Mouse (Mus musculus) kidney, adult 2 months (tissue): ENCODE results near the gene Arhgap28. TPM values are rescaled to one million over a fixed set of nuclear protein-coding genes. Genes with fewer than 3 reads are reported as not detected.

Experiments used
- DNase-seq: peaks from one replicate; pipeline ENCODE4 v3.0.0; 2021
- H3K27ac ChIP-seq: fragments of 200-500 bp; 2 replicates; pipeline ENCODE4 v1.5.1; 2012; ENCODE audit warnings: low read depth, low read length, control low read depth, inconsistent platforms; ENCODE audit not compliant: insufficient read depth
- H3K27me3 ChIP-seq: fragments of 200-500 bp; replicated peaks from 2 replicates; pipeline ENCODE4 v1.6.1; 2012; ENCODE audit warnings: mild to moderate bottlenecking, moderate library complexity, low read length, inconsistent platforms; ENCODE audit not compliant: control insufficient read depth, insufficient read depth
- H3K36me3 ChIP-seq: fragments of 200-500 bp; 2 replicates; pipeline ENCODE4 v1.6.1; 2012; ENCODE audit warnings: mild to moderate bottlenecking, moderate library complexity, low read length, inconsistent platforms; ENCODE audit not compliant: control insufficient read depth, insufficient read depth
- H3K4me1 ChIP-seq: fragments of 200-500 bp; 2 replicates; pipeline ENCODE4 v1.6.1; 2011; ENCODE audit warnings: low read length; ENCODE audit not compliant: control insufficient read depth, insufficient read depth
- H3K4me3 ChIP-seq: fragments of 200-500 bp; 2 replicates; pipeline ENCODE4 v1.5.1; 2011; ENCODE audit warnings: mild to moderate bottlenecking, low read depth, low read length, control low read depth; ENCODE audit not compliant: insufficient read depth
- CTCF ChIP-seq: fragments of 200-500 bp; conservative IDR thresholded peaks from 2 replicates; pipeline ENCODE4 v1.5.1; 2011; ENCODE audit warnings: low read depth, mild to moderate bottlenecking, control low read depth, low read length, moderate library complexity, mixed read lengths; ENCODE audit not compliant: insufficient read depth, insufficient read length
- POLR2A ChIP-seq: fragments of 200-500 bp; IDR thresholded peaks from one replicate; pipeline ENCODE4 v1.6.1; 2011; ENCODE audit warnings: low read depth, low read length, control low read depth
- whole genome bisulfite sequencing: fragments of 180-500 bp; shearing (Covaris S2); methylation state at CpG from one replicate; pipeline ENCODE4 v1.1.7; 2018; 5-methylcytosine and 5-hydroxymethylcytosine counted together
- polyA plus RNA-seq: library from polyadenylated mRNA; depleted of rRNA; stranded (reverse); fragments of >200 nt; gene quantifications from 2 replicates; pipeline ENCODE4 v1.2.3, GENCODE M21; 2012

The Arhgap28 gene
- polyA plus RNA-seq, 1 experiment = 3.7 TPM

- WGBS = 97% methylated on average over 3 of the region's 3 CpGs
Observed at GRCm38 (mm10) chr17:67937050-67937449, 66.9 kb downstream of the Arhgap28 start.

DNA sequence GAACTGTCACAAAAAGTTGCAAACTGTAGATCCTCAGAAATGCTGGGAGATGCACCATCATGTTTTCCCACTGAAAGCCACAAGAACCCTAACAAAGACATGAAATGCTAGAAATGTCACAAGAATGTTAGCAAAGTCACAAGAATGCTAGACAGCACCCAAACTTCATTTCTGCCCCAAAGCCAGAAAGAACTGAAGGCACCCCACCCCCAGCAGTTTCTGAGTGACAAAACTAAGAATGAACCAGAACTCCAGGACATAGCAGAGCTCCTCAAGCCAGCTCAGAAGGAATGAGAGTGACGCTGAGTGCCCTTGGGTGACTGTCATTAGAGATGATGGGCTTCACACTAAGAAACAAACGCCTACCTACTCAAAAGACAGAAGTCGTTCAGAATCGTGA lies 68.4 kb downstream of the Arhgap28 start:
- WGBS = 80% methylated on average over 4 of the region's 4 CpGs
- no peaks in the 10 kb centered on the region for H3K4me1 ChIP-seq
- no peak overlapping the region for H3K4me3 ChIP-seq
- TF ChIP-seq CTCF = no peak
- no peak for TF ChIP-seq POLR2A
- H3K27ac ChIP-seq = no peak overlapping the region
- no peaks in the 10 kb centered on the region for H3K27me3 ChIP-seq
- no peaks in the 10 kb centered on the region for H3K36me3 ChIP-seq
- no peak for DNase-seq

More at GRCm38 (mm10) chr17:67937050-67937449, 66.9 kb downstream of the Arhgap28 start:
- Histone ChIP-seq H3K27me3 (no peaks in the 10 kb centered on the region), H3K4me1 (no peaks in the 10 kb centered on the region), H3K4me3 (no peak overlapping the region), H3K27ac (no peak overlapping the region), H3K36me3 (no peaks in the 10 kb centered on the region)
- no peak for TF ChIP-seq CTCF
- DNase-seq = no peak

- no peak for TF ChIP-seq CTCF
- TF ChIP-seq POLR2A = no peak
- 50% methylated on average over 6 of the region's 6 CpGs for WGBS
- H3K27ac ChIP-seq = 0 out of 2 replicates have a peak overlapping the region, but pooled peaks have one; percentile 24
- no peaks in the 10 kb centered on the region for H3K27me3 ChIP-seq
- no peaks in the 10 kb centered on the region for H3K4me1 ChIP-seq
- no peaks in the 10 kb centered on the region for H3K36me3 ChIP-seq
- no peak for DNase-seq
- no peak overlapping the region for H3K4me3 ChIP-seq
Observed at GRCm38 (mm10) chr17:67931396-67931795, 72.5 kb downstream of the Arhgap28 start.

- TF ChIP-seq POLR2A (no peak), CTCF (no peak)
- no peak overlapping the region for H3K4me3 ChIP-seq
- no peaks in the 10 kb centered on the region for H3K27me3 ChIP-seq
- H3K36me3 ChIP-seq = no peaks in the 10 kb centered on the region
- no peak overlapping the region for H3K27ac ChIP-seq
- no peaks in the 10 kb centered on the region for H3K4me1 ChIP-seq
- DNase-seq = no peak
- 70% methylated on average over 3 of the region's 3 CpGs for WGBS
Observed at GRCm38 (mm10) chr17:67930957-67931356, 73.0 kb downstream of the Arhgap28 start.

- 75% methylated on average over 3 of the region's 3 CpGs for WGBS
- TF ChIP-seq POLR2A (no peak), CTCF (no peak)
- Histone ChIP-seq H3K4me3 (no peak overlapping the region), H3K36me3 (no peaks in the 10 kb centered on the region), H3K27ac (no peak overlapping the region), H3K27me3 (no peaks in the 10 kb centered on the region), H3K4me1 (no peaks in the 10 kb centered on the region)
- no peak for DNase-seq
Observed at GRCm38 (mm10) chr17:67930467-67930866, 73.5 kb downstream of the Arhgap28 start.

DNA sequence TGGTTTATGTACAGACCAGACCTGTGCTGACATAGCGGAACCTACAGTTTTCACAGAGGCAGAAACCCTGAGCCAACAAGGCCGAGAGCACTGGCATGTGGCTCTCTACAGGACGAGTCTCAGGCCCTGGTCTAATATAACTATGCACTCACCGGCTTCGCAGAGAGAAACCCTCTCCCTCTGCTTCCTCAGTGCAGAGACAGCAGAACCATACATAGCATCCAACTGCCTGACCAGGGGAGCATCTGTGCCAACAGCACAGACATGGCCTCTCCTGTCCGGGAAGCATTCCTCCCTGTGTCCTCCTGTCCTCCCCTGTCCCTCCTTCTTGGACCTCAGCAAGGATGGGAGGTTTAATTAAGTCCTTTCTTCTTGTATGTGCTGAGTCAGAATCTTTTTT lies 75.6 kb downstream of the Arhgap28 start:
- Histone ChIP-seq H3K27ac (no peak overlapping the region), H3K27me3 (no peaks in the 10 kb centered on the region), H3K4me1 (no peaks in the 10 kb centered on the region), H3K4me3 (no peak overlapping the region), H3K36me3 (no peaks in the 10 kb centered on the region)
- DNase-seq = no peak
- TF ChIP-seq POLR2A (no peak), CTCF (no peak)
- 85% methylated on average over 6 of the region's 6 CpGs for WGBS

- no peak overlapping the region for H3K4me3 ChIP-seq
- H3K36me3 ChIP-seq = no peaks in the 10 kb centered on the region
- no peaks in the 10 kb centered on the region for H3K27me3 ChIP-seq
- H3K27ac ChIP-seq = no peak overlapping the region
- TF ChIP-seq POLR2A = no peak
- no peak for TF ChIP-seq CTCF
- DNase-seq = no peak
- 95% methylated on average over 8 of the region's 8 CpGs for WGBS
- no peaks in the 10 kb centered on the region for H3K4me1 ChIP-seq
Observed at GRCm38 (mm10) chr17:67927864-67928263, 76.1 kb downstream of the Arhgap28 start.

- Histone ChIP-seq H3K27ac (no peak overlapping the region), H3K36me3 (no peaks in the 10 kb centered on the region), H3K4me1 (no peaks in the 10 kb centered on the region), H3K4me3 (no peak overlapping the region), H3K27me3 (no peaks in the 10 kb centered on the region)
- no peak for TF ChIP-seq CTCF
- no peak for TF ChIP-seq POLR2A
- DNase-seq = no peak
- WGBS = 83% methylated on average over 7 of the region's 7 CpGs
Observed at GRCm38 (mm10) chr17:67919959-67920358, 84.0 kb downstream of the Arhgap28 start.
